Mouse (Mus musculus) heart, embryonic 16.5 days (tissue): ENCODE results near the gene Itgal. TPM values are rescaled to one million over a fixed set of nuclear protein-coding genes. Genes with fewer than 3 reads are reported as not detected.
"Not testable (repeated sequence)": the region's sequence is repeated elsewhere in the genome, so short reads cannot be mapped to it uniquely, and the experiment has no call there.

ENCODE experiments used
- ATAC-seq: fragments of 200-750 bp; cut with Nextera tagmentation; replicated peaks from 2 replicates; pipeline ENCODE4 v1.8.0; 2017; ENCODE audit warnings: moderate number of reproducible peaks; ENCODE audit not compliant: insufficient read depth, low FRiP score; ENCODE audit errors: extremely low read depth
- H3K27ac ChIP-seq: fragments of 300-500 bp; sonication (generic); 2 replicates; pipeline ENCODE4 v1.5.1; 2014; ENCODE audit warnings: mild to moderate bottlenecking, low read length, control low read depth, moderate library complexity
- H3K27me3 ChIP-seq: fragments of 300-500 bp; sonication (generic); 2 replicates; pipeline ENCODE4 v1.6.1; 2014; ENCODE audit warnings: low read length, mixed read lengths; ENCODE audit not compliant: control insufficient read depth, insufficient read depth
- H3K36me3 ChIP-seq: fragments of 300-500 bp; sonication (generic); 2 replicates; pipeline ENCODE4 v1.6.1; 2014; ENCODE audit not compliant: control insufficient read depth, insufficient read depth
- H3K4me1 ChIP-seq: fragments of 300-500 bp; sonication (generic); 2 replicates; pipeline ENCODE4 v1.6.1; 2014; ENCODE audit warnings: low read length, mixed read lengths; ENCODE audit not compliant: control insufficient read depth, insufficient read depth
- H3K4me2 ChIP-seq: fragments of 300-500 bp; sonication (generic); 2 replicates; pipeline ENCODE4 v1.6.1; 2014; ENCODE audit warnings: low read depth, mild to moderate bottlenecking, control low read depth, low read length
- H3K4me3 ChIP-seq: fragments of 300-500 bp; sonication (generic); 2 replicates; pipeline ENCODE4 v1.5.1; 2014; ENCODE audit warnings: mild to moderate bottlenecking, control low read depth, low read length
- H3K9ac ChIP-seq: fragments of 300-500 bp; sonication (generic); 2 replicates; pipeline ENCODE4 v1.6.1; 2014; ENCODE audit warnings: low read length, control low read depth
- H3K9me3 ChIP-seq: fragments of 300-500 bp; sonication (generic); replicated peaks from 2 replicates; pipeline ENCODE4 v1.6.1; 2016; ENCODE audit warnings: low read length; ENCODE audit not compliant: control insufficient read depth
- WGBS: fragments of 180-500 bp; shearing (Covaris S2); extraction: QIAGEN DNeasy Blood & Tissue Kit; methylation state at CpG from one replicate; pipeline ENCODE4 v1.1.7; 2014; 5-methylcytosine and 5-hydroxymethylcytosine counted together
- polyA plus RNA-seq: library from polyadenylated mRNA; unstranded; fragments of >200 nt; fragmentation: Nextera tagmentation; extraction: Ambion mirVana; gene quantifications from 2 replicates; pipeline ENCODE4 v1.2.1, GENCODE M21; 2015

The Itgal gene
- polyA plus RNA-seq, 1 experiment from 2014 or later, result 8.1 TPM

DNA sequence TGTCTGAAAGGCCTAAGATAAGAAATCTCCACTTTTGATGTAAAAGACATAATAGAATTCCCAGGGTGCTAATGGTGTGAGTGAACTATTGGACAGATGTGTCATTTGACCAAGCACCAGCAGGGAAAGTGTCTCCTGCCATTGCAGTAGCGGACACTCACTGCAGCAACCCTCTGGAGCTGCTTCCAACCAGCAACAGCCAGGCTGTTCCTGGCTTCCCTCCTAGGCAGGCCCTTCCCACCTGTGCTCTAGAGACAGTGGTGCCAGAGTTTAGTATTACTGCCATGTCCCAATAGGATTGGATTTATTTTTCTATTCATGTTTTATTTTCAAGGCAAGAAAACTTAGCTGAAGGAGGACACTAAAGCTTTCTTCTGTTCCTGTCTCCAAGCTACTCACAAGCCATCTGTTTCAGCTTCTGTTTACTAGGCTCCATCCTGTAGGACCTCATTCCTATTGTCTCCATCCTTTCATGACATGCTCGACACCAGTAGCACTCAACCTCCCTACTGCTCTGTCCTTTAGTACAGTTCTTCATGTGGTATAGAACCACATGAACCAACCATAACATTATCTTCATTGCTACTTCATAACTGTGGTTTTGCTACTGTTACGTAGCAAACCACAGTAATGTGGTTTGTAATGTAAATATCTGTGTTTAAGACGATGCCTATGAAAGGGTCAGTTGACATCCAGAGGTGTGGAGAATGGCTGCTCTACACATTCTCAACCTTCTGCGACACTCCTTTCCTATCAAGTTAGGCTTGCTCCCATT lies 55.4 kb downstream of the Itgal start:
- Histone ChIP-seq H3K36me3 (no peaks in the 10 kb centered on the region), H3K4me2 (no peak overlapping the region), H3K9me3 (no peaks in the 10 kb centered on the region), H3K27me3 (0 out of 2 replicates have a peak, but pooled peaks cover 2% of the 10 kb centered on the region), H3K4me1 (peaks cover 4% of the 10 kb centered on the region), H3K9ac (no peak overlapping the region), H3K27ac (no peak overlapping the region), H3K4me3 (no peak overlapping the region)
- ATAC-seq, result no peak
- 75% methylated on average over 5 of the region's 5 CpGs for WGBS

- Histone ChIP-seq H3K9ac (no peak overlapping the region), H3K9me3 (no peaks in the 10 kb centered on the region), H3K27me3 (peaks cover 7% of the 10 kb centered on the region; the same call in 1 of the 2 replicates), H3K36me3 (no peaks in the 10 kb centered on the region), H3K4me2 (no peak overlapping the region), H3K27ac (no peak overlapping the region), H3K4me3 (no peak overlapping the region), H3K4me1 (no peaks in the 10 kb centered on the region)
- no peak for ATAC-seq
- 51% methylated on average over 3 of the region's 3 CpGs for WGBS
Observed at GRCm38 (mm10) chr7:127355796-127356195, 59.7 kb downstream of the Itgal start.

- H3K9ac ChIP-seq, result no peak overlapping the region
- ATAC-seq, result no peak
- H3K4me2 ChIP-seq, result no peak overlapping the region
- H3K4me3 ChIP-seq, result no peak overlapping the region
- no peak overlapping the region for H3K27ac ChIP-seq
- 58% methylated on average over 2 of the region's 2 CpGs for WGBS
- H3K9me3 ChIP-seq, result no peaks in the 10 kb centered on the region
- H3K27me3 ChIP-seq, result peaks cover 16% of the 10 kb centered on the region
- H3K36me3 ChIP-seq, result no peaks in the 10 kb centered on the region
- H3K4me1 ChIP-seq, result no peaks in the 10 kb centered on the region
Observed at GRCm38 (mm10) chr7:127357871-127358270, 61.8 kb downstream of the Itgal start.

DNA sequence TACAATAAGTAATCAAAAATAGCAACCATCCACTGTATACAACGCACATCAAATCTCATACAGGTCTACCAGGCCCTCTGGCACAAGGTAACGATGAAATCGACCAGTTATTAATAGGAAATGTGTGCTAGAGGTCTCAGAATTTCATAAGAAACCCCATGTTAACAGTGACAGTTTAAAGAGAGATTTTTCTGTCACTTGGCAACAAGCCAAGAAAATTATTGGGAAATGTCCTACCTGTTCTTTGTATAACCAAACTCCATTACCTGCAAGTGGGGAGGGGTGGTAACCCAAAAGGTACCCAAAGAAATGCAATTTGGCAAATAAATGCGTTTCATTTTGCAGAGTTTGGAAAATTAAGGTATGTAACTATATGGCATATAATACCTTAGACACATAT lies 62.4 kb downstream of the Itgal start:
- H3K27ac ChIP-seq, result no peak overlapping the region
- WGBS, result 65% methylated on average over 4 of the region's 4 CpGs

DNA sequence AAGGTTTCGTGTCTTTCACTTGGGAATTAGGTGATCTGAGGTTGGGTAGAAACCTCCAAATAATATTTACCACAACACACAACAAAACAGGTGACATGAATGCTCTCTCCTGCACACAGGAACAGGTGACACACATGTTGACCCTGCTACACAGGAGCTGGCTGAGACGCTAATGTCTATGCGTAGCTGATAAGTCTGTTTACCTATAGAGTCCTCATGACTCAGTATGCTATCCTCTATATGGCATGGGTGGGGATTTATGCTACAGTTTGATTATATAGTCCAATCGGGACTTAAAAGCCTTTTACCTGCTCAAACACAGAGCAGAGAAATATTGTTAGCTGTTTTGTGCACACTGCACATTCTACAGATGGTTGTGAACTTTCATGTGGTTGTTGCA lies 64.2 kb downstream of the Itgal start:
- Histone ChIP-seq H3K4me2 (no peak overlapping the region), H3K9me3 (no peaks in the 10 kb centered on the region), H3K27me3 (peaks cover 22% of the 10 kb centered on the region), H3K4me1 (no peaks in the 10 kb centered on the region; the same call in 1 of the 2 replicates), H3K9ac (no peak overlapping the region), H3K27ac (no peak overlapping the region), H3K4me3 (no peak overlapping the region), H3K36me3 (no peaks in the 10 kb centered on the region)
- no peak for ATAC-seq
- WGBS, result 59% methylated on average over 4 of the region's 4 CpGs

More for the DNA sequence above, 62.4 kb downstream of the Itgal start:
- no peak overlapping the region for H3K4me3 ChIP-seq
- H3K36me3 ChIP-seq, result no peaks in the 10 kb centered on the region
- H3K4me2 ChIP-seq, result no peak overlapping the region
- H3K9ac ChIP-seq, result no peak overlapping the region
- H3K9me3 ChIP-seq, result no peaks in the 10 kb centered on the region
- H3K27me3 ChIP-seq, result peaks cover 16% of the 10 kb centered on the region
- no peaks in the 10 kb centered on the region for H3K4me1 ChIP-seq
- ATAC-seq, result no peak

DNA sequence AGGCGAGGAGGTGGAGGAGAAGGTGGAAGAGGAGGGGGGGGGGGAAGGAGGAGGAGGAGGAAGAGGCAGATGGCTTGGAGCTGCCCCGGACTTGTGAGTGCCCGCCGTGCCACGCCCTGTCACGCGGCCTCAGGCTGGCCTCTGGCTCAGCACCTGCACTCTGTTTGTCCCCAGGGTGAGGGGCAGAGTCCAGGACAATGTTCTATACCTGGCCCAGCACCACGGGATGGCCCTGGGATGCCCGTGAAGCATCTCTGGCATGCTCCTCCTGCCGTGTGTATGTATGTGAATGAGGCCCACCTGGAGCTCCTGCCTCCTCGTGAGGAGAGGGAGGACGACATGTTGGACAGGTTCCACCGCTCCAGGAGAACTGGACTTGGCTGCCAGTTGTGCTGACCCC lies 65.4 kb downstream of the Itgal start:
- Histone ChIP-seq H3K27me3 (peaks cover 20% of the 10 kb centered on the region), H3K36me3 (no peaks in the 10 kb centered on the region), H3K4me2 (no peak overlapping the region), H3K9me3 (no peaks in the 10 kb centered on the region), H3K27ac (no peak overlapping the region), H3K4me3 (no peak overlapping the region), H3K4me1 (no peaks in the 10 kb centered on the region; the same call in 1 of the 2 replicates), H3K9ac (no peak overlapping the region)
- WGBS, result 48% methylated on average over 13 of the region's 13 CpGs
- no peak for ATAC-seq

- not testable (repeated sequence) for H3K27ac ChIP-seq, H3K36me3 ChIP-seq, H3K9me3 ChIP-seq, H3K4me1 ChIP-seq, ATAC-seq, H3K9ac ChIP-seq
- WGBS, result 23% methylated on average over 13 of the region's 13 CpGs
- Histone ChIP-seq H3K4me2 (peak overlapping the region; percentile 44), H3K27me3 (peaks cover 20% of the 10 kb centered on the region), H3K4me3 (peak overlapping the region; percentile 23)
Observed at GRCm38 (mm10) chr7:127362418-127362817, 66.4 kb downstream of the Itgal start.

GRCm38 (mm10) chr7:127363475-127363921 lies 67.4 kb downstream of the Itgal start:
- Histone ChIP-seq H3K4me3 (peak overlapping the region; percentile 37), H3K4me1 (no peaks in the 10 kb centered on the region; the same call in 1 of the 2 replicates), H3K9ac (peak overlapping the region; percentile 50), H3K9me3 (no peaks in the 10 kb centered on the region), H3K36me3 (no peaks in the 10 kb centered on the region), H3K27ac (no peak overlapping the region), H3K4me2 (peak overlapping the region; percentile 64), H3K27me3 (peaks cover 20% of the 10 kb centered on the region)
- 4% methylated on average over 24 of the region's 24 CpGs for whole genome bisulfite sequencing
- no peak for ATAC-seq

- Histone ChIP-seq H3K9ac (no peak overlapping the region), H3K36me3 (no peaks in the 10 kb centered on the region), H3K4me1 (no peaks in the 10 kb centered on the region; the same call in 1 of the 2 replicates), H3K27me3 (peaks cover 20% of the 10 kb centered on the region), H3K4me3 (peak overlapping the region; percentile 37), H3K9me3 (no peaks in the 10 kb centered on the region), H3K27ac (no peak overlapping the region), H3K4me2 (peak overlapping the region; percentile 64)
- WGBS, result 64% methylated on average over 4 of the region's 4 CpGs
- ATAC-seq, result no peak
Observed at GRCm38 (mm10) chr7:127364166-127364565, 68.1 kb downstream of the Itgal start.
